Mouse (Mus musculus) ES-E14 (cell line): ENCODE measurements around the gene Rora.

ENCODE experiments used
- HCFC1 ChIP-seq: IDR thresholded peaks from 2 replicates; pipeline ENCODE4 v1.6.1; 2012; ENCODE audit warnings: low read length, inconsistent platforms, borderline replicate concordance; ENCODE audit not compliant: insufficient read depth
- ZC3H11A ChIP-seq: IDR thresholded peaks from 2 replicates; pipeline ENCODE4 v1.6.1; 2012; ENCODE audit warnings: low read depth, mild to moderate bottlenecking, inconsistent platforms, low read length, borderline replicate concordance
- ZNF384 ChIP-seq: IDR thresholded peaks from 2 replicates; pipeline ENCODE4 v1.6.1; 2012; ENCODE audit warnings: low read depth, low read length, inconsistent platforms

- no peak for TF ChIP-seq HCFC1
- TF ChIP-seq ZC3H11A: no peak
- TF ChIP-seq ZNF384: no peak
Observed at GRCm38 (mm10) chr9:68656076-68656795, 2.6 kb downstream of the Rora start.
